Mouse (Mus musculus) thymus, adult 2 months (tissue): Measurements from ENCODE around the gene Eomes.
A peak's percentile ranks its signal among the peaks of the same experiment; 100 is the strongest.

ENCODE experiments used
- CTCF ChIP-seq: fragments of 200-500 bp; IDR thresholded peaks from 2 replicates; pipeline ENCODE4 v1.5.1; 2012; ENCODE audit warnings: mild to moderate bottlenecking, control low read depth, low read length, moderate library complexity, borderline replicate concordance; ENCODE audit not compliant: control insufficient read depth, poor library complexity, insufficient read depth; ENCODE audit errors: extremely low read depth
- POLR2A ChIP-seq: fragments of 200-500 bp; IDR thresholded peaks from 2 replicates; pipeline ENCODE4 v1.6.1; 2012; ENCODE audit warnings: mild to moderate bottlenecking, low read length, control low read depth, moderate library complexity; ENCODE audit not compliant: control insufficient read depth, poor library complexity, insufficient read depth; ENCODE audit errors: extremely low read depth

GRCm38 (mm10) chr9:118489579-118490019 is 11.6 kb downstream of the Eomes start:
- TF ChIP-seq CTCF (peak; percentile 86), POLR2A (no peak)
